Mouse (Mus musculus) lung, adult 2 months (tissue): ENCODE data around the gene Oaf.

ENCODE experiments used
- CTCF ChIP-seq: fragments of 200-500 bp; IDR thresholded peaks from 2 replicates; pipeline ENCODE4 v1.5.1; 2011; ENCODE audit warnings: mild to moderate bottlenecking, low read length, control low read depth; ENCODE audit not compliant: insufficient read depth
- POLR2A ChIP-seq: fragments of 200-500 bp; IDR thresholded peaks from 2 replicates; pipeline ENCODE4 v1.6.1; 2011; ENCODE audit warnings: low read depth, mild to moderate bottlenecking, control low read depth, low read length, borderline replicate concordance; ENCODE audit errors: extremely low read depth

GRCm38 (mm10) chr9:43227626-43228025, 12.1 kb downstream of the Oaf start:
- TF ChIP-seq CTCF (no peak), POLR2A (no peak)
